Mouse (Mus musculus): ENCODE data around the gene Ube2b. TPM values are rescaled to one million over a fixed set of nuclear protein-coding genes. Genes with fewer than 3 reads are reported as not detected.

Ube2b gene
- polyA plus RNA-seq, 1 experiment from 2014 or later = 88.5 TPM

DNA sequence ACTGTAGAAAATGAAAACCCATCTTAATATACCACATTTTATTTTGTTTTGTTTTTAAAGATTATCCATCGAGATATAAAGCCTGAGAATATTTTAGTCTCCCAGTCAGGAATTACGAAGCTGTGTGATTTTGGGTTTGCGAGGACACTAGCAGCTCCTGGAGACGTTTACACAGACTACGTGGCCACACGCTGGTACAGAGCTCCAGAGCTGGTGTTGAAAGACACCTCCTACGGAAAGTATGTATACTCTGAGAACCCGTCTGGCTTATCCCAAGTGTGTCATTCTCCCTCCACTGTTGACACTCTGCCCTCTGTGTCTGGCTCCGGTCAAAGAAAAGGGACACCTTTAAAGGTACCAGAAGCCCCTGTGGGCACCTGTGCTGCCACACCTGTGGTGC lies 17.7 kb upstream of the Ube2b start:
- WGBS = 79% methylated on average over 9 of the region's 9 CpGs
- H3K9ac ChIP-seq (ENCODE audit: low read depth, low read length) = no peak overlapping the region
- ATAC-seq (replicated peaks; ENCODE audit: low FRiP score) (no peak), DNase-seq (ENCODE audit: low spot score) (no peak)
- H3K27ac ChIP-seq (ENCODE audit: low read depth, low read length) = no peak overlapping the region
- no peaks in the 10 kb centered on the region for H3K9me3 ChIP-seq (ENCODE audit: control insufficient read depth, low read length)
- H3K36me3 ChIP-seq (ENCODE audit: control insufficient read depth, insufficient read depth, low read length) = no peaks in the 10 kb centered on the region
- no peaks in the 10 kb centered on the region for H3K4me1 ChIP-seq (replicated peaks; ENCODE audit: control insufficient read depth, insufficient read depth, low read length)
- no peaks in the 10 kb centered on the region for H3K27me3 ChIP-seq (replicated peaks; ENCODE audit: control insufficient read depth, insufficient read depth, low read length)
- H3K4me3 ChIP-seq (ENCODE audit: low read depth, low read length) = no peak overlapping the region
- H3K4me2 ChIP-seq = no peak overlapping the region

DNA sequence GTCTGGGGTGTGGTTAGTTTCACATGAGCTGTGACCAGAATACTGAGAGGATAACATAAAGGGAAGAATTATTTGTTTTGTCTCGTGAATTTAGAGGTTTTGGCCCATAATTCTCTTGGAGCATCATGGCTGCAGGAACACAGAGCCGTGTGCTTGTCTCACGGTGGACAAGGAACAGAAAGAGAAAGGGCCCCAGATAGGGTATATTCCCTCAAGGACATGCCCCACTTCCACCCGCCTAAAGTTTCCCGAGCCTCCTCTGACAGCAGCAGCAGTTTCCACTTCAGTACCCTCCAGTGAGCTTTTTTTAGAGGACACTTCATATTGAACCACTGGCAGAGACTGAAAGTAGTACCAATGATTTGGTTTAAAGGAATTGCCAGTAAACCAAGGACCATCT lies 11.0 kb upstream of the Ube2b start:
- Histone ChIP-seq H3K4me1 (replicated peaks; ENCODE audit: control insufficient read depth, insufficient read depth, low read length) (no peaks in the 10 kb centered on the region), H3K27me3 (replicated peaks; ENCODE audit: control insufficient read depth, insufficient read depth, low read length) (no peaks in the 10 kb centered on the region), H3K36me3 (ENCODE audit: control insufficient read depth, insufficient read depth, low read length) (no peaks in the 10 kb centered on the region), H3K4me2 (no peak overlapping the region), H3K9ac (ENCODE audit: low read depth, low read length) (no peak overlapping the region), H3K4me3 (ENCODE audit: low read depth, low read length) (no peak overlapping the region), H3K9me3 (ENCODE audit: control insufficient read depth, low read length) (no peaks in the 10 kb centered on the region), H3K27ac (ENCODE audit: low read depth, low read length) (no peak overlapping the region)
- 79% methylated on average over 5 of the region's 5 CpGs for WGBS
- DNase-seq (ENCODE audit: low spot score) (no peak), ATAC-seq (replicated peaks; ENCODE audit: low FRiP score) (no peak)

DNA sequence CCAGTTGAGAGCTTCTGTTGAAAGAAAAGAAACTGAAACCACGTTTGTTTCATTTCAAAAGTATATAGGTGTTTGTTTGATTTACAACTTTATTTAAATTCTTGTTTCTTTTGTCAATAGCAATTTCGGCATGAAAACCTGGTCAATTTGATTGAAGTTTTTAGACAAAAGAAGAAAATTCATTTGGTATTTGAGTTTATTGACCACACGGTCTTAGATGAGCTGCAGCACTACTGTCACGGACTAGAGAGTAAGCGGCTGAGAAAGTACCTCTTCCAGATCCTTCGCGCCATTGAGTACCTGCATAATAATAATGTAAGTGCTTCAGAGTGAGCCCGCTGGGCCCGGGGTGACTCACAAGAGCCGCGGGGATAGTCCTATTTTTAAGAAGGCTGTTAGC lies 10.4 kb upstream of the Ube2b start:
- Histone ChIP-seq H3K36me3 (ENCODE audit: control insufficient read depth, insufficient read depth, low read length) (no peaks in the 10 kb centered on the region), H3K9me3 (ENCODE audit: control insufficient read depth, low read length) (no peaks in the 10 kb centered on the region), H3K4me3 (ENCODE audit: low read depth, low read length) (no peak overlapping the region), H3K9ac (ENCODE audit: low read depth, low read length) (no peak overlapping the region), H3K4me2 (no peak overlapping the region), H3K27me3 (replicated peaks; ENCODE audit: control insufficient read depth, insufficient read depth, low read length) (no peaks in the 10 kb centered on the region), H3K4me1 (replicated peaks; ENCODE audit: control insufficient read depth, insufficient read depth, low read length) (no peaks in the 10 kb centered on the region), H3K27ac (ENCODE audit: low read depth, low read length) (no peak overlapping the region)
- ATAC-seq (replicated peaks; ENCODE audit: low FRiP score) (no peak), DNase-seq (ENCODE audit: low spot score) (no peak)
- WGBS = 85% methylated on average over 11 of the region's 11 CpGs

DNA sequence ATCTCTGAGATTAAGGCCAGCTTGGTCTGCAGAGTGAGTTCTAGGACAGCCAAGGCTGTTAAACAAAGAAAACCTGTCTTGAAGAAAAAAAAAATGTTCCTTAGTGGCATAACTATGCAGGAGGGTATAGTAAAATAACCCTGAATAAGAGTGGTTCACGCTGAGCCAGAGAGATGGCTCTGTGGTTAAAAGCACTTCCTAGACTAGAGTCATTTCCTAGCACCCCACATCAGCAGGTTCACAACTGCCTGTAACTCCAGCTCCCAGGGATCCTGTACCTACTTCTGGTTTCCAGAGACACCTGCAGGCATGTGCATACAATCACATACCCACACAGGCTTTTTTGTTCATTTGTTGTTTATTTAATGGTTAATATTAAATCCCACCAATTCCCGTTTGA lies 5.0 kb upstream of the Ube2b start:
- WGBS = 42% methylated on average over 2 of the region's 2 CpGs
- H3K27me3 ChIP-seq (replicated peaks; ENCODE audit: control insufficient read depth, insufficient read depth, low read length) = no peaks in the 10 kb centered on the region
- no peak overlapping the region for H3K4me3 ChIP-seq (ENCODE audit: low read depth, low read length)
- DNase-seq (ENCODE audit: low spot score) = no peak
- no peak overlapping the region for H3K4me2 ChIP-seq
- no peak for ATAC-seq (replicated peaks; ENCODE audit: low FRiP score)
- H3K36me3 ChIP-seq (ENCODE audit: control insufficient read depth, insufficient read depth, low read length) = no peaks in the 10 kb centered on the region
- no peaks in the 10 kb centered on the region for H3K9me3 ChIP-seq (ENCODE audit: control insufficient read depth, low read length)
- H3K4me1 ChIP-seq (replicated peaks; ENCODE audit: control insufficient read depth, insufficient read depth, low read length) = peaks cover 10% of the 10 kb centered on the region; the same call in 1 of the 2 replicates
- H3K9ac ChIP-seq (ENCODE audit: low read depth, low read length) = no peak overlapping the region
- H3K27ac ChIP-seq (ENCODE audit: low read depth, low read length) = no peak overlapping the region

DNA sequence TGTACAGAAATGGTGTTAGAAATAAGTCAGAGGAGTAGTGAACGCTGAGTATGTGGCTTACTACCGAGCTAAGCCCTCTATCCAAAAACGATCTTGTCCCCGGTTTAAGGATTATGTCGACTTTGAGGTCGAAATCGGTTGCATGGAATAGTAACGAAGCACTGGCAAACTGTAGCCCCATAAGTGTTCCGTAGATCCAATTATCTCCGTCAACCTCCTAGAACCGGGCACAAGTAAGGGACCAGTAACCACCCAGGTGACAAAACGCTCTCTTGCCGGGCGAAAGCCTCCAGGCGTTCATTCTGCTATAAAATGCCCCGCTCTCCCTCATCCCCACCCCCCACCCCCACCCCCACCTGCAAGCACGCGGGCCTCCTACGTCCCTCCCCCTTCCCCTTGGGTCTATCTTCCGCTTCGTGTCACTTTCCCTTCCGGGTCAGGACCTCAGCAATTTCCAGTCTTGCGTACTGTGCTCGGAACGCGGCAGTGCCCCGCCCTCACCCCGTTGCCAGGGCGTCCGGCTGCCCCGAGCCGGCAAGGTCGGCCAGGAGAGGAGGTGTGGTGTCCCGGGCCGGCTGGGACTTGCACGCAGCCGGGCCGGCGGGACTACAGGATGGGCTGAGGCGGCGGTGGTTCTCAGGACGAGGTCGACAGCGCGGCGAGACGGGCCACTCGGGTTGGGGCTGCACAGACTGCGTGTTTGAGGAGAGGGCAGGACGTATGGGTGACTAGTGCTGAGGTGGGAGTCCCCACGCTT lies 3.4 kb upstream of the Ube2b start, which contains the start of gene Cdkl3:
Gene Cdkl3 (plus strand): TSS at position 450 of the 757 bp plus-strand sequence.
- Histone ChIP-seq H3K27me3 (replicated peaks; ENCODE audit: control insufficient read depth, insufficient read depth, low read length) (no peaks in the 10 kb centered on the region), H3K9me3 (ENCODE audit: control insufficient read depth, low read length) (no peaks in the 10 kb centered on the region), H3K4me2 (peak within 1 kb of the TSS; percentile 78), H3K36me3 (ENCODE audit: control insufficient read depth, insufficient read depth, low read length) (no peaks in the 10 kb centered on the region), H3K4me3 (ENCODE audit: low read depth, low read length) (peak within 1 kb of the TSS; percentile 74), H3K27ac (ENCODE audit: low read depth, low read length) (peak within 1 kb of the TSS; percentile 87), H3K4me1 (replicated peaks; ENCODE audit: control insufficient read depth, insufficient read depth, low read length) (peaks cover 14% of the 10 kb centered on the region; the same call in 1 of the 2 replicates), H3K9ac (ENCODE audit: low read depth, low read length) (peak within 1 kb of the TSS; percentile 83)
- DNase-seq (ENCODE audit: low spot score) (peak; percentile 92), ATAC-seq (replicated peaks; ENCODE audit: low FRiP score) (peak; percentile 90)
- under 1% methylated on average over 51 of the region's 51 CpGs for WGBS

DNA sequence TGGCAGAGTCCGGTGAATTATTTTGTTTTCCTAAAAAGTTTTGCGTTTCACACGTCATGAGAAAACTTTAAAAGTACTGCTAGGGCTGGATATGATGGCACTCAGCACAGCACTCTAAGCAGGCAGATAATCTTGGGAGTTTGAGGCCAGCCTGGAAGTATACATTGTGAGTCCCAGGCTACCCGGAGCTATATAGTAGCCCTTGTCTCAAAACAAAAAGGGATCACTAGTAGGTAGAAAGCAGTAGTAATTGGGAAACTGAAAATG lies 2.9 kb upstream of the Ube2b start:
- peak overlapping the region; percentile 78 for H3K4me2 ChIP-seq
- peaks cover 17% of the 10 kb centered on the region; the same call in 1 of the 2 replicates for H3K4me1 ChIP-seq (replicated peaks; ENCODE audit: control insufficient read depth, insufficient read depth, low read length)
- WGBS = 16% methylated on average over 4 of the region's 4 CpGs
- H3K36me3 ChIP-seq (ENCODE audit: control insufficient read depth, insufficient read depth, low read length) = no peaks in the 10 kb centered on the region
- peak overlapping the region; percentile 74 for H3K4me3 ChIP-seq (ENCODE audit: low read depth, low read length)
- DNase-seq (ENCODE audit: low spot score) (no peak), ATAC-seq (replicated peaks; ENCODE audit: low FRiP score) (no peak)
- H3K27ac ChIP-seq (ENCODE audit: low read depth, low read length) = peak overlapping the region; percentile 87
- no peaks in the 10 kb centered on the region for H3K27me3 ChIP-seq (replicated peaks; ENCODE audit: control insufficient read depth, insufficient read depth, low read length)
- H3K9ac ChIP-seq (ENCODE audit: low read depth, low read length) = peak overlapping the region; percentile 83
- H3K9me3 ChIP-seq (ENCODE audit: control insufficient read depth, low read length) = no peaks in the 10 kb centered on the region

DNA sequence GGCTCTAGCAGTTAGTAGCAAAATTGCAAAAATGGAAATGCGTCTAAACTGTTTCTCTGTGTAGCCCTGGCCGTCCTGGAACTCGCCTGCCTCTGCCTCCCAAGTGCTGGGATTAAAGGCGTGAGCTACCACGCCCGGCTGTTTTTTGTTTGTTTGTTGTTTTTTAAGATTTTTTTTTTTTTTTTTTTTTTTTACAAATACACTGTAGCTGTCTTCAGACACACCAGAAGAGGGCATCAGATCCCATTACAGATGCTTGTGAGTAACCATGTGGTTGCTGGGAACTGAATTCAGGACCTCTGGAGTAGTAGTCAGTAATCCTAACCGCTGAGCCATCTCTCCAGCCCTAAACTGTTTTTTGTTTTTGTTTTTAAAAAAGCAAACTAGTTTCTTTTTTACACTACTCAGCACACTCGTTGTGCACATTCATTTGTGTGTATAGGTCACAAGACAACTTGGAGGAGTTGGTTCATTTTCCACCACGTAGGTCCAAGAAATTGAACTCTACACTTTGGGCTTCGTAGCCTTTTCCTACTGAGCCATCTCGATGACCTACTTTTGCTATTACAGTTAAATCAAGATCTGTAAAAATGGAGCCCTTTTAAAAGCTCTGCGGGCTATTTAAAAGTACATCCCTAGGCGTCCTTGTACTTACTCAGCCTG lies 2.4 kb upstream of the Ube2b start:
- H3K4me2 ChIP-seq = peak overlapping the region; percentile 78
- no peak for ATAC-seq (replicated peaks; ENCODE audit: low FRiP score)

DNA sequence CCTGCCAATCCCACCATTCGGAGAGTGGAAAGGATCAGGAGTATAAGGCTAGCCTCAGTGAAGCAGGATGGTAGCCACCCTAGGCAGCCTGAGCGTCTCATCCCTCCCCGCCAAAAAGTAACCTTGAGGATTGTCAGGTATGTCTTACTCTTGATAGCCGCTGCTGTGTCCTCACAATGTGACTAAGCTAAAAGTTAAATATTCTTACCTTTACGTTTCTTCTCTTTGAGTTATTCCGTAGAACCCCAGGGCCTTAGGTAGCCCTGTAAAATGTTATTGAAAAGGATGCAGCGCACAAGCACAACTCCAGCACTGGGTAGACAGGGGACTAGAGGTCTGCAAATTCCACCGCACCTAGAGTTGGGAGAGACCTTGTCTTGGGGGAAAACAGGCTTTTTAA lies 1.3 kb upstream of the Ube2b start:
- Histone ChIP-seq H3K9ac (ENCODE audit: low read depth, low read length) (no peak overlapping the region), H3K4me2 (no peak overlapping the region; the same call in 1 of the 2 replicates), H3K9me3 (ENCODE audit: control insufficient read depth, low read length) (no peaks in the 10 kb centered on the region), H3K4me3 (ENCODE audit: low read depth, low read length) (no peak overlapping the region), H3K27me3 (replicated peaks; ENCODE audit: control insufficient read depth, insufficient read depth, low read length) (no peaks in the 10 kb centered on the region), H3K4me1 (replicated peaks; ENCODE audit: control insufficient read depth, insufficient read depth, low read length) (peaks cover 17% of the 10 kb centered on the region; the same call in 1 of the 2 replicates), H3K27ac (ENCODE audit: low read depth, low read length) (no peak overlapping the region), H3K36me3 (ENCODE audit: control insufficient read depth, insufficient read depth, low read length) (peaks cover 6% of the 10 kb centered on the region; the same call in 1 of the 2 replicates)
- 94% methylated on average over 8 of the region's 8 CpGs for WGBS
- DNase-seq (ENCODE audit: low spot score) (no peak), ATAC-seq (replicated peaks; ENCODE audit: low FRiP score) (no peak)

More for the DNA sequence above, 2.4 kb upstream of the Ube2b start:
- DNase-seq (ENCODE audit: low spot score) = no peak
- peak overlapping the region; percentile 87 for H3K27ac ChIP-seq (ENCODE audit: low read depth, low read length)
- 75% methylated on average over 13 of the region's 13 CpGs for WGBS
- H3K4me3 ChIP-seq (ENCODE audit: low read depth, low read length) = peak overlapping the region; percentile 74
- H3K9me3 ChIP-seq (ENCODE audit: control insufficient read depth, low read length) = no peaks in the 10 kb centered on the region
- peak overlapping the region; percentile 83 for H3K9ac ChIP-seq (ENCODE audit: low read depth, low read length)
- peaks cover 17% of the 10 kb centered on the region; the same call in 1 of the 2 replicates for H3K4me1 ChIP-seq (replicated peaks; ENCODE audit: control insufficient read depth, insufficient read depth, low read length)
- no peaks in the 10 kb centered on the region for H3K36me3 ChIP-seq (ENCODE audit: control insufficient read depth, insufficient read depth, low read length)
- H3K27me3 ChIP-seq (replicated peaks; ENCODE audit: control insufficient read depth, insufficient read depth, low read length) = no peaks in the 10 kb centered on the region
